Mouse (Mus musculus) limb, embryonic 10.5 days (tissue): ENCODE results near the gene Atp5f1. TPM values are rescaled to one million over a fixed set of nuclear protein-coding genes. Genes with fewer than 3 reads are reported as not detected.

Source experiments
- DNase-seq: peaks from one replicate; pipeline ENCODE4 v3.0.0-alpha.2; 2017; ENCODE audit warnings: low spot score
- H3K27ac ChIP-seq: fragments of 300-500 bp; sonication (generic); 2 replicates; pipeline ENCODE4 v1.5.1; 2016; ENCODE audit warnings: mild to moderate bottlenecking
- H3K27me3 ChIP-seq: fragments of 300-500 bp; sonication (generic); 2 replicates; pipeline ENCODE4 v1.6.1; 2016; ENCODE audit warnings: low read depth, mild to moderate bottlenecking; ENCODE audit not compliant: poor library complexity, severe bottlenecking
- H3K36me3 ChIP-seq: fragments of 300-500 bp; sonication (generic); 2 replicates; pipeline ENCODE4 v1.6.1; 2016; ENCODE audit warnings: mild to moderate bottlenecking, moderate library complexity
- H3K4me1 ChIP-seq: fragments of 300-500 bp; sonication (generic); 2 replicates; pipeline ENCODE4 v1.6.1; 2016
- H3K4me3 ChIP-seq: fragments of 300-500 bp; sonication (generic); 2 replicates; pipeline ENCODE4 v1.5.1; 2016; ENCODE audit warnings: mild to moderate bottlenecking, moderate library complexity
- H3K9me3 ChIP-seq: fragments of 300-500 bp; sonication (generic); replicated peaks from 2 replicates; pipeline ENCODE4 v1.6.1; 2016; ENCODE audit warnings: mild to moderate bottlenecking
- WGBS: fragments of 180-500 bp; shearing (Covaris S2); methylation state at CpG from one replicate; pipeline ENCODE4 v1.1.7; 2016; 5-methylcytosine and 5-hydroxymethylcytosine counted together
- polyA plus RNA-seq: library from polyadenylated mRNA; unstranded; fragments of >200 nt; fragmentation: Nextera tagmentation; extraction: Ambion mirVana; gene quantifications from 2 replicates; pipeline ENCODE4 v1.2.1, GENCODE M21; 2016

The Atp5f1 gene
- polyA plus RNA-seq, 1 experiment from 2014 or later: 464 TPM

DNA sequence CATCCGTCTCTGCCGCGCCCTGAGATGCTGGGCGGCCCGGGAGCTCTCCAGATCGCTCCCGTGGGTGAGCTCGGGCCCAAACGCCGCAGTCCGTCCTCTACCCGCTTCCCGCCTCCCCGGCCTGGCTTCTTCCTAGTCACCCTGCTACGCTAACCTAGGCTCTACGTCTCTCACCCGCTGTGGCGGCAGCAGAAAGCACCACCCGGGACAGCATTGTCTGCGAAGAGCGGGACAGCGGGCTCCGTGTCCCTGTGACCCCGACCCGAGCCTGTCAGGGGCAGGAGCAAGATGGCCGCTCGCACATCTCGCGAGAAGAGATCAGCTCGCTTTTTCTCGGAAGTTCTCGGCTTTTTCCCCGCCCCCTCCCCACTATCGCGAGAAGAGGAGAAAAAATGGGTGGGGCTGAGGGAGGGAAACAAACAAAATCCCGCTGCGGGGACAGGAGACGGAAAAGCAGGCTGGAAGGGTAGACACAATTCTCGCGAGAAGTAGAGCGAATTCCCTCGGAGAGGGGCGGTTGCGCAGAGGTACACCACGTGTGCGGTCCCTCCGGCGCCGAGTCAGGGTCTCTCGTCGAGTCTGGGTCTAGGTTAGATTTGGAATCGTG, 822 bp downstream of the Atp5f1 start, which contains the start of gene Wdr77:
TSS of gene Wdr77 (plus strand) at position 396 of the 607 bp plus-strand sequence.
- H3K4me1 ChIP-seq: peaks cover 16% of the 10 kb centered on the region
- H3K9me3 ChIP-seq: no peaks in the 10 kb centered on the region
- peak within 1 kb of the TSS; percentile 94 for H3K27ac ChIP-seq
- no peaks in the 10 kb centered on the region for H3K27me3 ChIP-seq
- DNase-seq: peak; percentile 98
- H3K4me3 ChIP-seq: peak within 1 kb of the TSS; percentile 94
- H3K36me3 ChIP-seq: peaks cover 73% of the 10 kb centered on the region
- WGBS: under 1% methylated on average over 52 of the region's 52 CpGs

DNA sequence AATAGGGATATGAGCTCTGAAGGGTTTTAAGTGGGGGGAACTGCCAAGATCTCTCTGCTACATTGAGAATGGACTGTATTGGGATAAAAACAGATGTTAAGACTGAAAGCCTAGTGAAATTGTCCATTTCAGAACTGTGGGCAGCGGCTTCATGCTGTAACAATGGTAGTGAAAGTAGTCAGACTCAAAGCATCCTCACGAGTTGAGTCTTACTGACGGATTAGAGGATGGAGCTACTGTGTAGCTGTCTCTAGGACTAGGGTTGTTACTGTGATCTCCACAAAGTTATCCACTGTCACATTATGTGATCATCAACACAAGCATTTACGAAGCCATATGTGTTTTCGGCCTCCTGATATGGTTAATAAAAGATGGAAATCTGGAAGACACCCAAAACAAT, 1.7 kb downstream of the Atp5f1 start:
- Histone ChIP-seq H3K4me3 (peak overlapping the region; percentile 94), H3K27me3 (no peaks in the 10 kb centered on the region), H3K27ac (peak overlapping the region; percentile 94), H3K36me3 (peaks cover 73% of the 10 kb centered on the region), H3K4me1 (peaks cover 16% of the 10 kb centered on the region), H3K9me3 (no peaks in the 10 kb centered on the region)
- 58% methylated on average over 5 of the region's 5 CpGs for WGBS
- DNase-seq: no peak

DNA sequence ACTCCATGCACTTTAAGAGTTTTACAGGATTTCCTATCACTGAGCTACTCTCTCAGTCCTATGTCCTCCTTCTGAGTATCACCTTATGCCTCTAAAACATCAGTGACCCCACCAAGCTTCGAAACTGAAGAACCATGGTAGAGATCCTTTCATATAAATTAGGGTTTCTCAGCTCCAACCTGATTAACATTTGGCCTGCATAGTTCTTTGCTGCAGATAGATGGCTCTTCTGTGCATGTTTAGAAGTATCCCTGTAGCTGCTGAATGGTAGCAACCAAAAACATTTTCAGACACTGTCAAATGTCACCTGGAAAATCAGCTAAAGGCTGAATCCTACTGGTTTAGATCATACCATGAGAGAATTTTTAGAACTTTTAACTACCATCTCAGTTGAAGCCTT, 2.7 kb downstream of the Atp5f1 start:
- WGBS: 96% methylated on average over 1 of the region's 1 CpGs
- Histone ChIP-seq H3K27me3 (no peaks in the 10 kb centered on the region), H3K4me1 (peaks cover 16% of the 10 kb centered on the region), H3K27ac (no peak overlapping the region), H3K4me3 (no peak overlapping the region), H3K36me3 (peaks cover 73% of the 10 kb centered on the region), H3K9me3 (no peaks in the 10 kb centered on the region)
- DNase-seq: no peak

DNA sequence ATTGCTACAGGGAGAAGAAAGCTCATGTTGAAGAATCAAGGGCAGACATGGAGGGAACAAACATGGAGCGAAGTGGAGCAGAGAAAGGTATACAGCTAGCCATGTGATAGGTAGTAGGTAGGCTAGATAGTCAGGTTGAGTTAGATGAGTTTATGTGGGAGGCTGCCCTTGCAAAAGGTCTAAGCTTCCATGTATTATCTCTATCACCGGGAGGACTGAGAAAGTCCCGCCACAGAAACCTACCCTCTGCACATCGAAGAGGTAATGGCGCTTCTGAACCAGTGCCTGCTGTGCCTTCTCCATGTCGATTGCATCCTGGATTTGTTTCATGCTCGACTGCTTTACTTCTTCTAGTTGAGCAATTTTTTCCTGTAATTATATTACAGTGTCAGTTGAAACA, 8.6 kb downstream of the Atp5f1 start:
- DNase-seq: no peak
- Histone ChIP-seq H3K36me3 (peaks cover 100% of the 10 kb centered on the region), H3K4me1 (no peaks in the 10 kb centered on the region), H3K9me3 (no peaks in the 10 kb centered on the region), H3K27me3 (no peaks in the 10 kb centered on the region), H3K27ac (no peak overlapping the region), H3K4me3 (no peak overlapping the region)
- 98% methylated on average over 7 of the region's 7 CpGs for WGBS

DNA sequence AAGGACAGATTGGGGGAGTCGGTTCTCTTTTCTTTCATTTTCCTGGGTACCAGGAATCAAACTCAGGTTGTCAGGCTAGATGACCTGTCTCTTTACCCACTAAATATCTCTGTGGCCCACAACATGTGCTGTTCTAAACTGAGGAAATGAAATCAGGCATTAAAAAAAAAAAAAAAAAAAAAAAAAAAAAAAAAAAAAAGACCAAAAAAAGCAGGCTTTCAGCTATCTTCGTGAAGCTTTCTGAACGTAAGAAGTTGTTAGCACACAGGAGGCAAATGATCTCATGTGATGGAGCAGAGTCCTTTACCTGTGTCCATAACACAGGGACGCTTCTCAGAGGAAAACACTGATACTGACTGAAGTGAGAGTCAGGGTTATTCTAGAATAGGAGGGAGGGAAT, 23.8 kb downstream of the Atp5f1 start:
- WGBS: 95% methylated on average over 4 of the region's 4 CpGs
- no peak for DNase-seq
- no peak overlapping the region for H3K27ac ChIP-seq

DNA sequence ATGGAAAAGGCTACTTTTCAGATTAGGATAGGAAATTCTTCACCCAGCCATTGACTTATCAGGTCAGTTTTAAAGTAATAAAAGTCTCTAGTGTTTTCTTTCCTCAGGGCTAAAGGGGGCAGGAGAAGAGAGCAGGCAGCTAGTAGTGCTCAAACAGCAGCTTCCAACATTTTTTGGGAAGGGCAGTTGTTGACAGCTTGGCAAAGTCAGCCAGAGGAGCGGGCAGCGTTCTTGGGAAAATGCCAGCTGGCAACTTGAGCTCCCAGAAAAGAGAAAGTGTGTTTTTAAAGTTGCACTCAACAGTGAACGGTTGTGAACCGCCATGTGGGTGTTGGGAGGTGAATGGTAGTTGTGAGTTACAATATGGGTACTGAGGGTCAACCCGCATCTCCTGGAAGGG, 24.9 kb downstream of the Atp5f1 start:
- Histone ChIP-seq H3K27ac (no peak overlapping the region), H3K36me3 (peaks cover 26% of the 10 kb centered on the region), H3K27me3 (no peaks in the 10 kb centered on the region), H3K4me3 (no peak overlapping the region), H3K9me3 (no peaks in the 10 kb centered on the region), H3K4me1 (no peaks in the 10 kb centered on the region)
- WGBS: 90% methylated on average over 5 of the region's 5 CpGs
- DNase-seq: no peak

More for the DNA sequence above, 23.8 kb downstream of the Atp5f1 start:
- peaks cover 37% of the 10 kb centered on the region for H3K36me3 ChIP-seq
- no peaks in the 10 kb centered on the region for H3K27me3 ChIP-seq
- no peaks in the 10 kb centered on the region for H3K9me3 ChIP-seq
- H3K4me1 ChIP-seq: no peaks in the 10 kb centered on the region
- H3K4me3 ChIP-seq: no peak overlapping the region

DNA sequence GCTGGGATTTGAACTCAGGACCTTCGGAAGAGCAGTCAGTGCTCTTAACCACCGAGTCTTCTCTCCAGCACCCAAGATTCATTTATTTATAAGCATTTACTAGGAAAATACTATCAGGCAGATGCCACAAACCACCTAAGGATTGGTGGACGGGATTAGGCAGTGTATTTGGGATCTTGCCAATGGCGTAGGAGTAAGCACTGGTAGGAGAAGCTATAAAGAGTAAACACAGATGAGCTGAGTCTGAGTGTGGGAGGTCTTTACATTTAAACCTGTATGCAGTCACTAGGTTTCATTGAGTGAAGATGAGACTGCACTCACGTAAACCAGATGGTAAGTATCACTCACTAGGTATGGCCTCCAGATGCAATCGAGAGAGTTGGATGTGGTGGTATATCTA, 26.0 kb downstream of the Atp5f1 start:
- Histone ChIP-seq H3K36me3 (peaks cover 18% of the 10 kb centered on the region), H3K9me3 (no peaks in the 10 kb centered on the region), H3K27ac (no peak overlapping the region), H3K4me3 (no peak overlapping the region), H3K27me3 (no peaks in the 10 kb centered on the region), H3K4me1 (no peaks in the 10 kb centered on the region)
- WGBS: 94% methylated on average over 6 of the region's 6 CpGs
- DNase-seq: no peak

DNA sequence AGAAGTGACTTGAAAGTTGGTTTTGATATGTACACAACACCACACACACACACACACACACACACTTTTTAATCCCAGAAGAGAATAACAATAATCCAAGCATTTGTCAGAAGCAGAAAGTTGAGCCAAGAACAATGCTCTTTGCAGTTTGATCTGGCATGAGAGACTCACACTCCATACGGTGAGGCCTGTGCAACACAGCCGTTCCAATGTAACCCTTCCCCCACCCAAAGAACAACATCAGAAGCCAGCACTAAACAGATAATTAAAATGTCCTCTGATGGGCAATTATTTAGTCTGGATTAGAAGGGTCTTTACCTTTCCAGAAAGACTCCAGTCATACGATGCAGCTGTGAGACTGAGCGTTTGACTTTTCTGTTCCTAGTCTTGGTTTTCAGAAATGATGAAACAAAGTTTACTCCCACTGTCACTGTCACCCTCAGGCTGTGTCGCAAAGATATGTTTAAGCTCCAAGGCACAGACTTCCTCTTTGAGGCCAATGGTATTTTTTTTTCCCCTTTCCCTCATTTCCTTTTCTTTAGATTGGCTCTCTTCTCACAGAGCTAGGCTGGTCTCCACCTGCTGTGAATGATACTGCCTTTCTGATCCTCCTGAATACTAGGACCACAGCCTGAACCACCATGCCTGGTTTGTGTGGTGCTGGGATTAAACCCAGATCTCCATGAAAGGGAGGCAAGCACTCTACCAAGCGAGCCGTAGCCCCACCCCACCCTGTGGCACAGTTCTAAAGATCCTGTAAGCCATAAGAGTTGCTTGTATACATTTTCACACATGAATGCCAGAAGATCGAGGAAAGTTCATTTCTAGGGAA, 27.4 kb downstream of the Atp5f1 start, which contains the start of gene I830077J02Rik:
TSS of gene I830077J02Rik (minus strand) at position 425 of the 832 bp plus-strand sequence.
- Histone ChIP-seq H3K36me3 (peaks cover 9% of the 10 kb centered on the region), H3K4me3 (no peak within 1 kb of the TSS), H3K27me3 (no peaks in the 10 kb centered on the region), H3K27ac (no peak within 1 kb of the TSS), H3K4me1 (no peaks in the 10 kb centered on the region), H3K9me3 (no peaks in the 10 kb centered on the region)
- no peak for DNase-seq
- WGBS: 84% methylated on average over 8 of the region's 8 CpGs

DNA sequence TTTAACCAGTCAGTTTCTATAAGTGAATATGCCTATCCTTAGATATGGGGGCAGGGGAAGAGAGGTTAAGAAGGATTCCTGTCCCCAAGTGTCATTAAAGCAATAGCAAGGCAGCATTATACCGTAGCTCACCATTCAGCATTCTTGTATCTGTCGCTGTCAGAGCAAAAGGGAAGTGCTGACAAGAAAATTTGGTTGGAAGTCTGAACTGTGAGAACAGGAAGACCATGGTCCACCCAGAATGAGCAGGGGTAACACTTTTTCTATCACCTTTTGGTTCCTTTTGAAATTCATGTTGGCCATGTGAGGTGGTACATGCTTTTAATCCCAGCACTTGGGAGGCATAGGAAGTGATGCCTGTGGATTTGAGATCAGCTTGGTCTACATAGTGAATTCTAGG, 28.8 kb downstream of the Atp5f1 start:
- no peak for DNase-seq
- no peaks in the 10 kb centered on the region for H3K27me3 ChIP-seq
- H3K4me1 ChIP-seq: no peaks in the 10 kb centered on the region
- no peaks in the 10 kb centered on the region for H3K9me3 ChIP-seq
- no peak overlapping the region for H3K27ac ChIP-seq
- no peaks in the 10 kb centered on the region for H3K36me3 ChIP-seq
- H3K4me3 ChIP-seq: no peak overlapping the region
- 91% methylated on average over 2 of the region's 2 CpGs for WGBS

DNA sequence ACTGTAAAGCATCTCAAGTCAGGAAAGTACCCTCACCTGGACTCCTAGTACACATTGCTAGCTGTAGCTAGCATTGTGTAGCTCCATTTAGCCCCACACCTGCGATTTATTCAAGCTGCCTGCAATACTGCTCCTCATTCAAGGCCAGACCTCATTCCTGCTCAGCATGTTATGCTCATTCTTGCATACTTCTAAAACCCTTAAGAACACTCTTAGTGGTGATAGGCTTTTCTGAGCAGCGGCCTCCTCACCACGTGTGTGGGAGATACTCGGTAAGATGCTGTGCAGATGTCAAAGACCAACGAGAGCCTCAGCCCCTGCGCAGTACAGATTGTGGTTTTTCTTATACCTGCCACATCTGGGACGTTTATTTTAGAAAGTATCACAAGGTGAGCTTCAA, 30.1 kb downstream of the Atp5f1 start:
- H3K27ac ChIP-seq: no peak overlapping the region
- no peak for DNase-seq
- H3K4me1 ChIP-seq: no peaks in the 10 kb centered on the region
- WGBS: 90% methylated on average over 7 of the region's 7 CpGs
- no peaks in the 10 kb centered on the region for H3K36me3 ChIP-seq
- no peaks in the 10 kb centered on the region for H3K27me3 ChIP-seq
- no peak overlapping the region for H3K4me3 ChIP-seq
- no peaks in the 10 kb centered on the region for H3K9me3 ChIP-seq

DNA sequence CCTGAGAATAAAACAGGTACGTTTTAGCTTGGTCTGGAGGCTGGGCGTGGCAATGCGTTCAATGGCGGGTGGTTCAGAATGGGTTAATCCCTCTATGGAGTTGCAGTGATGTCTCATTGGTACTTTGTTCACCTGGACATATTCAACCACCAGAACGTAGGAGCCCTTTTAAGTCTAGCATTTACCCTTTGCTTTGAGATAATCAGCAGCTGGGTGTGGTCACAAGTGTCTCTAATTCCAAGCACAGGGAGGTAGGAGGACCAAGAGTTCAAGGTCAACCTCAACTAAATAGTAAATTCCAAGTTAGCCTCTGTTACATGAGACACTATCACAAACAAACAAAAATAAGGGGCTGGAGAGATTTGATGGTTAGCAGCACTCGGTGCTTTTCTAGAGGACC, 31.1 kb downstream of the Atp5f1 start:
- Histone ChIP-seq H3K4me1 (no peaks in the 10 kb centered on the region), H3K27me3 (no peaks in the 10 kb centered on the region), H3K27ac (no peak overlapping the region), H3K9me3 (no peaks in the 10 kb centered on the region), H3K36me3 (no peaks in the 10 kb centered on the region), H3K4me3 (no peak overlapping the region)
- 89% methylated on average over 6 of the region's 6 CpGs for WGBS
- no peak for DNase-seq

DNA sequence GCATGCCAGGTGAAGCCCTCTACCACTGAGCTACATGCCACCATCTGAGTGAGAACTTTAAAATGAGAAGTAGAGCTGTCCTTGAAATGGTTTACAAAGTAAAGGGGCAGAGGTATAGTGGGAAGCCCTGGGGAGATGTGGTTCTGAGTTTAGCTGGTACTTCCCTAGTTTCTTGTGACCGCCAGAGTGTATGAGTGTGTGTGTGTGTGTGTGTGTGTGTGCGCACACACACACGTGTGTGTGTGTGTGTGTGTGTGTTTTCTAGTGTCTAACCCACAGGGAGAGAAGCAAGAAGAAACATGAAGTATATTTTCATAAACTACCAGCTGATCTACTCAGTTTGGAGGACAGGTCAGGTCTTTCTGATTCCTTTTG, 31.7 kb downstream of the Atp5f1 start:
- 90% methylated on average over 3 of the region's 3 CpGs for WGBS
- no peaks in the 10 kb centered on the region for H3K4me1 ChIP-seq
- H3K36me3 ChIP-seq: no peaks in the 10 kb centered on the region
- H3K9me3 ChIP-seq: no peaks in the 10 kb centered on the region
- H3K27ac ChIP-seq: no peak overlapping the region
- no peak overlapping the region for H3K4me3 ChIP-seq
- DNase-seq: no peak
- H3K27me3 ChIP-seq: no peaks in the 10 kb centered on the region

DNA sequence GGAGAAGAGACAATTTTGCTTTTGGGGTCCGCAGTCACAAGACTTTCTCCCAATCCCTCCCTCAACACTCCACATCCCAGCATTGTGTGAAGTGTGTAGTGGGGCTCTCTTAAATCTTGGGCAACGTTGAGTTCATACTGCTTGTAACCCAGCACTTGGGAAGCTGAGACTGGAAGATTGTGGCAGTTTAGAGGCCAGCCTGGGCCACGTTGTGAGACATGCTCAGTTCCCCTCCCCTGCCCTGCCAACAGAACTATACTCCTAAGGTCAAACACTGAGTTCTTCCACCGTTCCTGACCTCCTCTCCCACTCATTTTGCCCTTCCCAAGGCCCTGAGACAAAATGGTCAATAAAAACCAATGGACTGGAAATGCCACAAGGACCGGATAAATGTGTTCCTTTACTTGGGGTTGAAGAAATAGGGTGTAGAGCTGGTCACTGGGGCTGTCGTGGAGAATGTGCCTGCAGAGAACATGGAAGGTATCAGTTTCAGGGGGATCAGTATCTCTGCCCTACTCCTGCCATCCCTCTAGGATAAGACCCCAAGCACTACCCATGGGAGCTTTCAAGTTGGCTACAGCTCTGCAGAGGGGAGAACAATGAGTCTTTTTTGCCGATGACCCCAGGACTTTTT, 32.2 kb downstream of the Atp5f1 start:
- no peaks in the 10 kb centered on the region for H3K36me3 ChIP-seq
- no peak overlapping the region for H3K4me3 ChIP-seq
- DNase-seq: no peak
- no peaks in the 10 kb centered on the region for H3K9me3 ChIP-seq
- H3K27ac ChIP-seq: no peak overlapping the region
- H3K4me1 ChIP-seq: no peaks in the 10 kb centered on the region
- no peaks in the 10 kb centered on the region for H3K27me3 ChIP-seq
- WGBS: 83% methylated on average over 7 of the region's 7 CpGs
